Mouse (Mus musculus) macrophage (primary cell): ENCODE results near the gene Mybl2. TPM values are rescaled to one million over a fixed set of nuclear protein-coding genes. Genes with fewer than 3 reads are reported as not detected.

Experiments
- H3K27ac ChIP-seq: fragments of 350-480 bp; formaldehyde crosslinking; 2 replicates; pipeline ENCODE4 v1.9.0; 2021
- H3K36me3 ChIP-seq: fragments of 350-480 bp; formaldehyde crosslinking; 2 replicates; pipeline ENCODE4 v1.9.0; 2021; ENCODE audit errors: inconsistent target
- H3K4me3 ChIP-seq: fragments of 350-480 bp; formaldehyde crosslinking; 2 replicates; pipeline ENCODE4 v1.9.0; 2021; ENCODE audit errors: inconsistent target
- H3K79me2 ChIP-seq: fragments of 350-480 bp; formaldehyde crosslinking; 2 replicates; pipeline ENCODE4 v1.9.0; 2021; ENCODE audit errors: inconsistent target
- WGBS: methylation state at CpG from one replicate; pipeline ENCODE4 v1.1.7; 2026; ENCODE audit warnings: inconsistent platforms; ENCODE audit not compliant: missing documents; 5-methylcytosine and 5-hydroxymethylcytosine counted together
- polyA plus RNA-seq: library from polyadenylated mRNA; stranded (reverse); fragments of 250-400 nt; gene quantifications from 3 replicates; pipeline ENCODE4 v1.2.4, GENCODE M21; 2018; ENCODE audit warnings: inconsistent platforms
- total RNA-seq, 78 experiments: library from RNA; depleted of rRNA; stranded (reverse); fragments of 250-400 nt; gene quantifications; 1 replicate in 9 of 78; 2 replicates in 24 of 78; 3 replicates in 43 of 78; 4 replicates in 2 of 78; pipeline ENCODE4 v1.2.4; 2018; ENCODE audit warnings: inconsistent platforms in 56 of 78

The Mybl2 gene
- total RNA-seq (2018; cell fraction: chromatin; rRNA removed), result 10 to 100 TPM in 17 of 26 experiments, 1 to 10 TPM in 9; 3.3 to 21.6 (median 11.4) TPM
- total RNA-seq (2018; cell fraction: cytosol; rRNA removed), result 1 to 10 TPM in 5 of 26 experiments, under 1 TPM in 21; 0.32 to 1.6 (median 0.72) TPM
- 10 to 100 TPM in 1 of 26 experiments, 1 to 10 TPM in 25; 1.1 to 27.3 (median 4.4) TPM for total RNA-seq (2018; cell fraction: nucleus; rRNA removed)
- polyA plus RNA-seq, result 0.27 to 8.1 TPM (median 1.8 TPM) in 3 replicates

DNA sequence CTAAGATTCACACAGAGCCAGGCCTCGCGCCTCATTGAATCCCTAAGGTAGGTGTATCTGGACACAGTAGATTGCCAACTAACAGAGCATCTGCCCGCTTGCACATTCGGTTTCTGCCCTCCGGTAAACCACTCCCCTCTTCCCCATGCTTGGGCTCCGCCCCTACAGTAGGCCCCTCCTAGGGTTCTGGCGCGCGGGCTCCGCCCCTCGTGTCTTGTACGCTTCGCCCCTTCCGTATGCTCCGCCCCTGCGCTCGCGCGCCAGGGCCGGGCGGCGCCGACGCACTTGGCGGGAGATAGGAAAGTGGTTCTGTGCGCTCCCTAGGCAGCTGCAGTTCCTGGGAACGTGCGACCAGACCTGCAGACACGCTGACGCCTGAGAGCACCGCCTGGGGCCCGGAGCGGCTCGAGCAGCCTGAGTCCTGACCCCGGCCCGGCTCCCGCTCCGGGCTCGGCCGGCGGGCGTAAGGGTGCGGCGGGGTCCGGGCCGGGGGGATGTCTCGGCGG lies at the start of gene Mybl2:
TSS of gene Mybl2 (plus strand) at position 353 of the 506 bp plus-strand sequence.
- under 1% methylated on average over 48 of the region's 48 CpGs for whole genome bisulfite sequencing
- H3K4me3 ChIP-seq, result peak within 1 kb of the TSS; percentile 58

DNA sequence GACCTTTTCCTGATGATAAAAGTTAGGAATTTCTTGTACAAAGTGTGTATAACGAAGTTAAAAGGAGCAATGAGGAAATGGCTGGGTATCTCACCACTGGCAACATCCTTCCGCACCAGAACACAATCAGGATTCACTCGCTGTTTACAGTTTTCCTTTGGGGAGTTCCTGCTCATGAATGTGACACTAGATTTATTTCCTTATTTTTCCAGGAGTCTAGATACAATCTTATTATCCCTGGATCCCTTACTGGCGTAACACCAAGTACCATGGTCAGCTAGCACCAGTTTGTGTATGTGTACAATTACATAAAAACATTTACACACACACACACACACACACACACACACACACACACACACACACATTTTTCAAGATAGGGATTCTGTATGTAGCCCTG lies 47.2 kb upstream of the Mybl2 start:
- WGBS, result 70% methylated on average over 4 of the region's 4 CpGs
- Histone ChIP-seq H3K79me2 (no peaks in the 10 kb centered on the region), H3K4me3 (no peak overlapping the region), H3K27ac (no peak overlapping the region), H3K36me3 (no peaks in the 10 kb centered on the region)

More for the DNA sequence above, at the start of gene Mybl2:
- no peaks in the 10 kb centered on the region for H3K36me3 ChIP-seq
- no peak within 1 kb of the TSS for H3K27ac ChIP-seq
- H3K79me2 ChIP-seq, result peaks cover 42% of the 10 kb centered on the region

DNA sequence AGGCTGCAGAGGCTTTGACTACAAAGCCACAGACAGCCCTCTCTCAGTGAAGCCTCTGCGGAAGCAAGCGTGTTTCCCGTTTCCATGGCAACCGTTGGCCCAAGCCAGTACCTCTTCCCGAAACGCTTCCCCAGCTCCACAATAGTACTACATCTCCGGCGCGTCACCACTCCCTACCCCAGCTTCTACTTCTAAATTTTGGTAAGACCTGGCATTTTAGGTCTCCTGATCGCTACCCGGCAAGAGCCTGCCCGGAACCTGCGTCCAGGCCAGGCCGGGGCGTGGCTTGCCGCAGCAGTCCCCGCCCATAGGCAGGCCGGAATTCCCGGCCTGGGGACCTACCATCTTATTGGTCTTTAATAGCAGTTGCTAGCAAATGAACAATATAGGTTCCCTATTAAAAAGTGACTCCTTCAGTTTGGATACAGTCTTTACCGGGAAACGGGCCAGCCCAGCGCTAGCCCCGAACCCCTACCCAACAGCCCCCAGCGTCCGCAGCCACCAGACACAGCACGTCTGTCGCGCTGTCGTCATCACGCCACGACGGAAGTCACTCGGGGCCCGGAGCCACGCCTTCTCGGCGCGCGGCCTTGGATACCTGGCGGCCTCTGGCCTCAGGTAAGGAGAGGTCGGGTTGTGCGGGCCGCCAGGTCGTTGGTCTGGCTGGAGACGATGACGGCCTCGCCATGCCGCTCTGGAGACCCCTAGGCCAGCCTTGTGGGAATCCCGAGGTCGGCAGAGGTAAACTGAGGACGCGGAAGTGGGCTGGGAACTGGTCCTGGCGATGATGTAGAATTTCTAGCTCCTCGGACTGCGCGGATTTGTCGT lies 37.4 kb upstream of the Mybl2 start, which contains the start of gene Ift52:
TSS of gene Ift52 (plus strand) at position 439 of the 828 bp plus-strand sequence.
- 1% methylated on average over 57 of the region's 57 CpGs for WGBS
- Histone ChIP-seq H3K27ac (peak within 1 kb of the TSS; percentile 44), H3K36me3 (no peaks in the 10 kb centered on the region), H3K4me3 (peak within 1 kb of the TSS; percentile 96), H3K79me2 (peaks cover 23% of the 10 kb centered on the region)

DNA sequence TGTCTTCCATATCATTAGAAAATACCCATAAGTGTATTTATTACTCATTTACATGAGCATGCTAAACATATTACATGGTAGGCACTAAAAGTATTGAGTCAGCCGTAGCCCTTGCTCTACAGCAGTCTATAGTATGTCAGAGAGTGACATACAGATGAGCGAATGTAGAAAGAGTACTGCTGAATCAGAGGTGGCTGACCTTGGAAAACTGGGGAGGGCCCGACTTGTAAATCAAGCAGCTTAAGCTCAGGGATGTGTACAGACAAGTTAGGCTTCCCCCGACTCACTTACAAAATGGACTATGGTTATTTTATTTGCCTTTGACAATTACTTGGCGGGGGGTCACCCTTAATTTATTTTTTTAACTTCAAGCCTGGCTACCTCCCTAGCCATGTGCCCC lies 23.2 kb upstream of the Mybl2 start:
- H3K79me2 ChIP-seq, result no peaks in the 10 kb centered on the region
- no peak overlapping the region for H3K4me3 ChIP-seq
- no peak overlapping the region for H3K27ac ChIP-seq
- H3K36me3 ChIP-seq, result peaks cover 86% of the 10 kb centered on the region
- 100% methylated on average over 5 of the region's 5 CpGs for WGBS

DNA sequence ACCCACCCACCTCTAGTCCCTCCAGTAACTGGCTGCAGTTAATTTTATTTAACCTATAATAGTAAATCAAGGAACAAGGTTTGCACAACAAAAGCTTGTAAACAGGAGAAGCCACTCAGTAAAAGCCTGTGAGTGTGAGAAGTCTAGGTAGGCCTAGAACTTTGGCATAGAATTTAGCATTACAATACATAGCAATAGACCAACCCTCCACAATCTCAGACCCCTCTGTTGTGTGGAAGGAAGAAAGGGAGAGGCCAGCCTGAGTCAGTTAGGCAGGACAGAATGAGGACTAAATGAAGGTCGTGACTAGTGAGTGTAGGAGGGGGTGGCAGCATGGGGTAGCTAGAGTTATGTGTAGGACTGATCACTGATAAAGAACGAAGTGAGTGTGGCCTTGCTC lies 22.7 kb upstream of the Mybl2 start:
- H3K27ac ChIP-seq, result no peak overlapping the region
- WGBS, result 95% methylated on average over 2 of the region's 2 CpGs
- no peaks in the 10 kb centered on the region for H3K79me2 ChIP-seq
- no peak overlapping the region for H3K4me3 ChIP-seq
- peaks cover 86% of the 10 kb centered on the region for H3K36me3 ChIP-seq

DNA sequence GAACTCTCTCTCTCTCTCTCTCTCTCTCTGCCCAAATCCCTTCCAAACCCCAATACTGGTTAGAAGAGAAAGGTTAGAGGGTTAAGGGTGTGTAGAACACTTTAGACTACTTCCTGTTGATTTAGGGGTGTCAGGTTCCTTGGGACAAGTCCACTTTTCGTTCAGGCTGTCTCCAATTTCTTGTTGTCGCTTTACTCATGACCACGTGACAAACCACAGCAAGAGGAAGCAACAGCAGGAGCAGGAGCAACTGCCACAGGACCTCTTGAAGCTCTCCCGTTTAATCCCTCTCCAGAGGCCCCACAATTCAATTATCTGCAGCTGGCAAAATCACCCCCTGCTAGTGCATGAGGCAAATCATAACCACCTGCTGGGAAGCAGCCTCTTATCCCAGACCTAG lies 21.9 kb upstream of the Mybl2 start:
- WGBS, result 21% methylated on average over 4 of the region's 4 CpGs
- no peak overlapping the region for H3K27ac ChIP-seq
- peaks cover 86% of the 10 kb centered on the region for H3K36me3 ChIP-seq
- no peaks in the 10 kb centered on the region for H3K79me2 ChIP-seq
- H3K4me3 ChIP-seq, result no peak overlapping the region

DNA sequence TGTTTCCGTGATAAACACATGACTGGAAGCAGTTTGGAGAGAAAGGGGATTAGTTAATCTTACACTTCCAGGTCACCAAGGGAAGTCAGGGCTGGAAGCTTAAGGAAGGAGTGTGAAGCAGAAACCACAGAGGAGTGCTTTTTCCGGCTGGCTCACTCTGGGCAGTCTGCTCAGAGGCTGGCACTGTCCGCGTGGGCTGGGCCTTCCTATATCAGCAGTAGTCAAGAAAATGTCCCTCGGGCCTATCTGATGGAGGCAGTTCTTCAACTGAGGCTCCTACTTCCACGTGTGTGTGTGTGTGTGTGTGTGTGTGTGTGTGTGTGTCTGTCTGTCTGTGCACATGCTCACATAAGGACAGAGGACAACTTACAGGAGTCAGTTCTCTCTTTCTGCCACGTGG lies 14.5 kb upstream of the Mybl2 start:
- H3K36me3 ChIP-seq, result peaks cover 89% of the 10 kb centered on the region

DNA sequence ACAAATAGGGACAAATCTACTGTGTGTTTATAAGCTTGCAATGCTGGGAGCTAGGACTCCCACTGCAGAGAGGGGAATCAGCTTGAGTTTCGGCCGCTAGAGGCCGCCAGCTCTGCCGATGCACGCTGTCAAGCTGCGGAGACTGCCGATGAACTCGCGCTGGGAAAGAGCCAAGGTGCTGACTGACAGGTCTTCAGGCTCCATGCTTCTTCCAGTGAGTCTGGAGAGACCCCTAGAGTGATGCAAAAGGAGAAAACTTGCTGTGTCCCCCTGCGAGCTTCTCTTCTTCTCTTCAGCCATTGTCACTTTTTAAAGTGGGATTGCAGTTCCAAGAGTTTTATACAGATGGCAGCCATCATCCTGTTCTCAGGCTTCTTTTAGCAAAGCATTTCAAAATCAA lies 6.4 kb upstream of the Mybl2 start:
- 5% methylated on average over 10 of the region's 10 CpGs for WGBS
- Histone ChIP-seq H3K79me2 (no peaks in the 10 kb centered on the region), H3K4me3 (no peak overlapping the region), H3K36me3 (peaks cover 26% of the 10 kb centered on the region), H3K27ac (no peak overlapping the region)

More for the DNA sequence above, 14.5 kb upstream of the Mybl2 start:
- Histone ChIP-seq H3K27ac (no peak overlapping the region), H3K79me2 (no peaks in the 10 kb centered on the region), H3K4me3 (no peak overlapping the region)
- WGBS, result 90% methylated on average over 6 of the region's 7 CpGs

DNA sequence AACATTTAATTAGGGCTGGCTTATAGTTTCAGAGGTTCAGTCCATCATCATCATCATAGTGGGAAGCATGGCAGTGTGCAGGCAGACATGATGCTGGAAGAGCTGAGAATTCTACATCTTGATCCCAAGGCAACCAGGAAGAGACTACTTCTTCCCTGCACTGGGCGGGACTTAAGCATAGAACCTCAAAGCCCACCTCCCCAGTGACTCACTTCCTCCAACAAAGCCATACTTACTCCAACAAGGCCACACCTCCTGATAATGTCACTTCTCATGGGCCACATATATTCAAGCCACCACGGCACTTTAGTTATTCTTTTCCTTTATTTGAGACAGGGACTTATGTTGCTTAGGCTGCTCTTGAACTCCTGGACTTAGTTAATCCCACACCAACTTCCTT lies 5.4 kb upstream of the Mybl2 start:
- H3K79me2 ChIP-seq, result no peaks in the 10 kb centered on the region
- WGBS, result 82% methylated on average over 2 of the region's 2 CpGs
- no peak overlapping the region for H3K27ac ChIP-seq
- H3K36me3 ChIP-seq, result peaks cover 18% of the 10 kb centered on the region; the same call in 1 of the 2 replicates
- H3K4me3 ChIP-seq, result no peak overlapping the region

DNA sequence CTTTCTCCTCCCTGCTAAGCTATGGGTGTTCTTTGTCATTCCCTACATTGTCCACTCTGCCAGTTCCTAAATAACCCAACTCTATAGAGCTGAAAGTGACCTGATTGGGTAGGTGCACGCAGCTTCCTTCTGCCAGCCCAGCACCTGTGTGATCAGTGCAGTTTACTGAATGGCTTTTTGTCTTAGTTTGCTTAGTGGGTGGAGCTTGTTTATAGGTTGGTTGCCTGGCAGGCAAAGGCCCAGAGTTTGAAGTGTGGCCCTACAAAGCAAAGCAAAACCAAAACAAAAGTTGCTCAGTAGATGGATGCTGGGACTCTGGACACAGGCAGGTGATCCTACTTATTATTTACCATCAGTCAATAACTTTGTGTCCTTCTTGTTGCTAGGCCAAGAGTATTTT lies 2.8 kb upstream of the Mybl2 start:
- no peak overlapping the region for H3K4me3 ChIP-seq
- WGBS, result 93% methylated on average over 1 of the region's 1 CpGs

DNA sequence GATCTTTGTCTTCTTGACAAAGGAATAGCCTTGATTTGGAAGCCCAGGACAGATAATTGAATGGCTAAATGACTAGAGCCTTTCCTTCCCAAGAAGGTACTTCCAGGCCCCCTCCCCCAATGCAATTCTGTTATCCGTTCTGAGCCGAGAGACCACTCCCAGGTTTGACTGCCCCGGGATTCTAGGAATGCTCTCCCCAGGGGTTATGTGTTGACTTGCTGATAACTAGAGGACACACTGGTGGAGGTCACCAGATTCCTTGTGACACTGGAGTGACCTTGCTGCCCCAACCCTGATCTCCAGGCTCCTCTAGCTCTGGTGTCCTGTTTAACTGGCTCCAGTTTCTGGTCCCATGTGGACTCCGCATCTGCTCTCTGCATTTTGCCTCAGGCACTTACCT lies 2.4 kb upstream of the Mybl2 start:
- Histone ChIP-seq H3K4me3 (no peak overlapping the region), H3K27ac (no peak overlapping the region), H3K36me3 (no peaks in the 10 kb centered on the region), H3K79me2 (peaks cover 20% of the 10 kb centered on the region)
- 92% methylated on average over 4 of the region's 4 CpGs for WGBS

More for the DNA sequence above, 2.8 kb upstream of the Mybl2 start:
- no peak overlapping the region for H3K27ac ChIP-seq
- H3K79me2 ChIP-seq, result peaks cover 16% of the 10 kb centered on the region
- no peaks in the 10 kb centered on the region for H3K36me3 ChIP-seq

DNA sequence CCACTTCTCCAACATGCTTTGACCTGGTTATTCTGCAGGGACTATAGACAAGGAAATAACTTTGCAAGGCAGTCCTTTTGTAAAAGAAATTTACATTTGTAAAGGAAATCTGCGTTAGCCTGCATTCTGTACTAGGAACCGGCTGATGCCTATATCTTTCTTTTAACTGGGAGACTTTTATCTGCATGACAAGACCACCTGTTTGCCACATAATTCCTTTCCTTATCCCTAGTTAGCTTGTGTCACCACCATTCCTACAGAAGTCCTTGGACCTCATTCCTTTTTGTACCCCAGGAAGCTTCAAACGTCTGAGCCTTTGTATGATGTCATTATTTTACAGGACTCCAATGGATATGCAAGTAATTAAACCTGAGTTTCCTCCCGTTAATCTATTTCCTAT lies 1.7 kb upstream of the Mybl2 start:
- 75% methylated on average over 4 of the region's 4 CpGs for WGBS
- no peaks in the 10 kb centered on the region for H3K36me3 ChIP-seq
- H3K4me3 ChIP-seq, result no peak overlapping the region
- H3K79me2 ChIP-seq, result peaks cover 27% of the 10 kb centered on the region
- no peak overlapping the region for H3K27ac ChIP-seq

DNA sequence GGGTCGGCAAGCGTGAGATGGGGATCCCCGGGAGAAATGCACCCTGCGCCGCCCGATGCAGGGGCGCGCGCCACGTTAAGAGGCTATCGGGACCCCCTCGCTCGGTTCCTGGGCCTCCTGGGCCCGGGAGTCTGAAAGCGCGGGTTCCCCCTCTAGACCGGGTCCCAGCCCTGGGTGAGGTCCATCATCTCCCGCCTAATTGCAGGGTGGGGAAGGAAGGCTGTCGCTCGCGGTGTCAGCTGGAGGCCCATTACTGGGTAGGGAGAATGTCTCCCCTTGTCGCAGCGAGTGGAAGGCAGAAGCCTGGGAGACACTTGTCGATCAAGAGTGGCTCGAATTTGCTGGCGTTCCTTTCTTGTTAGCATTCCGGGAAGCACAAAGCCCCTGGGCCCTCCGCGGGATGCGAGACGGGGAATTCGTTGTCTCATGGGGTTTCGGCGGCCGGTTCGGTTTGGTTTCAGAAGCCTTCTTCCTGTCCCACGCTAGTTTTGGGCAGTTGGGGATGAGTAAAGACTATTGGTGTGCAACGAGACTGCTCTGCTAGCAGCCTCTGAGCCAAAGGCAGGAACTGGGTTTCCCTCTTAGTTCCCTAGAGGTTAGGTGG lies 506 bp downstream of the Mybl2 start:
- no peak overlapping the region for H3K27ac ChIP-seq
- 2% methylated on average over 36 of the region's 38 CpGs for WGBS
- H3K36me3 ChIP-seq, result no peaks in the 10 kb centered on the region
- peaks cover 45% of the 10 kb centered on the region for H3K79me2 ChIP-seq
- peak overlapping the region; percentile 58 for H3K4me3 ChIP-seq

DNA sequence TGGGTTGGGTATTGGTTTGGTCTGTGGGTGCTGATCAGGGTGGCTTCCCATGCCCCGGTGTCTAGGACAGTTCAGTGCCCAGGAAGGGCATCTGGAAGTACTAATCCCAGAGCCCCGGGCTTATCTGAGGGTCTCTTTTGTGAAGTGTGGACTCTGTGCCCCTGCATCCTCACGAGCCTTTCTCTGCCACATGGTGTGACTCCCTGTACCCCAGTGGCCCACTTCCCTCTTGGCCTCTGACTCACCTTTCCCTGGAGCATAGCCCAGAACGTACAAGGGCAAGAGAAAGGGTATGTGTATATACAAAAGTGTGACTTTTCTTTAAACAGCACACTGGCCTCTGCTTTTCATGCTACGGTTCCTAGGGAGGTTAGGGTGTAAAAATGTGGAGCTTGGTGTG lies 1.2 kb downstream of the Mybl2 start:
- peaks cover 45% of the 10 kb centered on the region for H3K79me2 ChIP-seq
- H3K4me3 ChIP-seq, result peak overlapping the region; percentile 58
- H3K36me3 ChIP-seq, result no peaks in the 10 kb centered on the region
- no peak overlapping the region for H3K27ac ChIP-seq
- WGBS, result 25% methylated on average over 5 of the region's 5 CpGs

DNA sequence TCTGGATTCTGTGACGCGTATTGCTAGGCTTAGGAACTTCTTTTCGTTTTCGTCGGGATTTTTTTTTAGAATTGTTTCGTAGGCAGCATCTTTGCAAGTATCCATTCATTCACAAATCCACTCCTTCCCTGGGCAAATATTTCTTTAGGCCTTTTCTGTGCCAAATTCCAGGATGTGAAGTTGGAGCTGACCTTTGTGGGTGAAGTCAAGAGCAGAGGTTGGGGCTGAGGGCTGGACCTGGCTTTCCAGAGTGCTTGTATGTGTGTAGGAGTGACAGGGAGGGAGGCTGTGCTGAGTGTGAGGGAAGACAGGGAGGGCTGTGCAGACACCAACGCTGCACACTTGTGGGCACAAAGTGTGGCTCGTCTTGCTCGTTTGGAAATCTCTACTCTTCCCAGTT lies 2.1 kb downstream of the Mybl2 start:
- Histone ChIP-seq H3K36me3 (no peaks in the 10 kb centered on the region), H3K79me2 (peaks cover 45% of the 10 kb centered on the region), H3K4me3 (no peak overlapping the region), H3K27ac (no peak overlapping the region)
- 87% methylated on average over 9 of the region's 9 CpGs for WGBS
